Mouse (Mus musculus) G1E (cell line): Measurements from ENCODE around the gene Ttc25. TPM values are rescaled to one million over a fixed set of nuclear protein-coding genes. Genes with fewer than 3 reads are reported as not detected.
"Not testable (repeated sequence)": the region's sequence is repeated elsewhere in the genome, so short reads cannot be mapped to it uniquely, and the experiment has no call there.

ENCODE experiments used
- ATAC-seq: 2 replicates; pipeline ENCODE4 v1.8.0; 2016; ENCODE audit warnings: mild to moderate bottlenecking; ENCODE audit not compliant: insufficient number of reproducible peaks, poor library complexity, low FRiP score, severe bottlenecking; ENCODE audit errors: extremely low read depth
- DNase-seq: peaks from one replicate; pipeline ENCODE4 v3.0.0; 2012; ENCODE audit warnings: low spot score
- H3K27me3 ChIP-seq: 2 replicates; pipeline ENCODE4 v1.6.1; 2012; ENCODE audit warnings: mild to moderate bottlenecking, low read length, inconsistent platforms; ENCODE audit not compliant: insufficient read depth
- H3K36me3 ChIP-seq: replicated peaks from 2 replicates; pipeline ENCODE3; 2012; ENCODE audit warnings: mild to moderate bottlenecking, inconsistent platforms
- H3K4me1 ChIP-seq: 2 replicates; pipeline ENCODE4 v1.6.1; 2012; ENCODE audit warnings: low read depth, low read length, inconsistent platforms, mixed read lengths; ENCODE audit not compliant: insufficient read depth
- H3K4me3 ChIP-seq: 2 replicates; pipeline ENCODE4 v1.5.1; 2012; ENCODE audit warnings: low read depth, mild to moderate bottlenecking, inconsistent platforms, low read length, moderate library complexity, mixed read lengths
- H3K9me3 ChIP-seq: replicated peaks from 2 replicates; pipeline ENCODE4 v1.6.1; 2012; ENCODE audit warnings: inconsistent platforms
- CTCF ChIP-seq: IDR thresholded peaks from 2 replicates; pipeline ENCODE4 v1.5.1; 2012; ENCODE audit warnings: low read depth, low read length, inconsistent platforms, mixed read lengths
- GATA1 ChIP-seq: IDR thresholded peaks from 2 replicates; pipeline ENCODE4 v1.6.1; 2012; ENCODE audit warnings: borderline replicate concordance, low read length, inconsistent platforms, mixed read lengths
- GATA2 ChIP-seq: IDR thresholded peaks from 2 replicates; pipeline ENCODE4 v1.6.1; 2012; ENCODE audit warnings: low read depth, low read length, inconsistent platforms, borderline replicate concordance
- POLR2AphosphoS5 ChIP-seq: IDR thresholded peaks from 2 replicates; pipeline ENCODE4 v1.6.1; 2012; ENCODE audit warnings: low read depth, low read length, inconsistent platforms; ENCODE audit not compliant: insufficient replicate concordance
- TAL1 ChIP-seq: conservative IDR thresholded peaks from 2 replicates; pipeline ENCODE4 v1.6.1; 2012; ENCODE audit warnings: low read depth, low read length, inconsistent platforms, mixed read lengths
- polyA plus RNA-seq: library from polyadenylated mRNA; stranded (reverse); fragments of >175 nt; gene quantifications from 2 replicates; pipeline ENCODE4 v1.2.3, GENCODE M21; 2012
- total RNA-seq, 2 experiments: library from RNA; stranded (forward) in 1 of 2; stranded (reverse) in 1 of 2; fragments of 200-1000 nt in 1 of 2; fragments of >200 nt in 1 of 2; fragmentation: Nextera tagmentation in 1 of 2; gene quantifications; 2 replicates each; pipeline ENCODE4 v1.2.3; 2014 to 2017

Ttc25 gene
- total and polyA plus RNA-seq, 3 experiments: 0.21 to 0.60 TPM; not detected in 1

- Histone ChIP-seq H3K4me3 (no peak overlapping the region), H3K9me3 (no peaks in the 10 kb centered on the region), H3K27me3 (no peaks in the 10 kb centered on the region), H3K36me3 (peaks cover 86% of the 10 kb centered on the region), H3K4me1 (peaks cover 18% of the 10 kb centered on the region)
- ATAC-seq (no peak), DNase-seq (no peak)
- TF ChIP-seq GATA1 (no peak), POLR2AphosphoS5 (no peak), TAL1 (no peak), CTCF (no peak), GATA2 (no peak)
Measured at GRCm38 (mm10) chr11:100579116-100579799, 33.9 kb downstream of the Ttc25 start.

- H3K4me1 ChIP-seq: peaks cover 8% of the 10 kb centered on the region
- DNase-seq (no peak), ATAC-seq (no peak)
- TF ChIP-seq CTCF (no peak), TAL1 (no peak), GATA1 (no peak), POLR2AphosphoS5 (no peak), GATA2 (no peak)
- H3K36me3 ChIP-seq: peaks cover 96% of the 10 kb centered on the region
- H3K27me3 ChIP-seq: no peaks in the 10 kb centered on the region
- no peak overlapping the region for H3K4me3 ChIP-seq
- no peaks in the 10 kb centered on the region for H3K9me3 ChIP-seq
Measured at GRCm38 (mm10) chr11:100580275-100580674, 34.9 kb downstream of the Ttc25 start.

- Histone ChIP-seq H3K36me3 (peaks cover 100% of the 10 kb centered on the region), H3K9me3 (no peaks in the 10 kb centered on the region), H3K4me3 (no peak overlapping the region), H3K27me3 (no peaks in the 10 kb centered on the region), H3K4me1 (peaks cover 2% of the 10 kb centered on the region; the same call in 1 of the 2 replicates)
- peak; percentile 42 for DNase-seq
- TF ChIP-seq TAL1 (no peak), GATA1 (no peak), CTCF (no peak), POLR2AphosphoS5 (no peak), GATA2 (no peak)
- no peak for ATAC-seq
Measured at GRCm38 (mm10) chr11:100581756-100582155, 36.3 kb downstream of the Ttc25 start.

GRCm38 (mm10) chr11:100582413-100582812 lies 37.0 kb downstream of the Ttc25 start:
- H3K4me3 ChIP-seq, H3K9me3 ChIP-seq, H3K27me3 ChIP-seq, DNase-seq, H3K4me1 ChIP-seq, ATAC-seq: not testable (repeated sequence)
- H3K36me3 ChIP-seq: peaks cover 100% of the 10 kb centered on the region

- H3K4me3 ChIP-seq: no peak overlapping the region
- peaks cover 100% of the 10 kb centered on the region for H3K36me3 ChIP-seq
- no peak for ATAC-seq
- H3K4me1 ChIP-seq: peaks cover 2% of the 10 kb centered on the region; the same call in 1 of the 2 replicates
- no peak for TF ChIP-seq POLR2AphosphoS5
- TF ChIP-seq CTCF: no peak
- TF ChIP-seq GATA2: no peak
- DNase-seq: no peak
- H3K9me3 ChIP-seq: no peaks in the 10 kb centered on the region
- H3K27me3 ChIP-seq: no peaks in the 10 kb centered on the region
Measured at GRCm38 (mm10) chr11:100582836-100583235, 37.4 kb downstream of the Ttc25 start.

- Histone ChIP-seq H3K4me1 (no peaks in the 10 kb centered on the region; the same call in 1 of the 2 replicates), H3K9me3 (no peaks in the 10 kb centered on the region), H3K4me3 (no peak overlapping the region), H3K27me3 (no peaks in the 10 kb centered on the region), H3K36me3 (peaks cover 100% of the 10 kb centered on the region)
- no peak for TF ChIP-seq GATA1
- no peak for TF ChIP-seq GATA2
- no peak for TF ChIP-seq TAL1
- TF ChIP-seq CTCF: no peak
- TF ChIP-seq POLR2AphosphoS5: no peak
- DNase-seq: no peak
- no peak for ATAC-seq
Measured at GRCm38 (mm10) chr11:100584561-100584961, 39.2 kb downstream of the Ttc25 start.

- no peak overlapping the region for H3K4me3 ChIP-seq
- H3K4me1 ChIP-seq: no peaks in the 10 kb centered on the region; the same call in 1 of the 2 replicates
- no peak for TF ChIP-seq CTCF
- no peak for TF ChIP-seq GATA1
- no peak for TF ChIP-seq POLR2AphosphoS5
- no peak for TF ChIP-seq GATA2
- no peak for TF ChIP-seq TAL1
- no peaks in the 10 kb centered on the region for H3K9me3 ChIP-seq
- H3K27me3 ChIP-seq: no peaks in the 10 kb centered on the region
- peaks cover 100% of the 10 kb centered on the region for H3K36me3 ChIP-seq
- ATAC-seq (no peak), DNase-seq (no peak)
Measured at GRCm38 (mm10) chr11:100585148-100585547, 39.7 kb downstream of the Ttc25 start.
